Mouse (Mus musculus): ENCODE measurements around the gene Vps13a. TPM values are rescaled to one million over a fixed set of nuclear protein-coding genes. Genes with fewer than 3 reads are reported as not detected.

Gene Vps13a
- polyA plus RNA-seq, 1 experiment from 2014 or later: 7.4 TPM

Other genes starting within 250 kb of the Vps13a start
- gene Foxb2, start 92.9 kb upstream of the Vps13a start, polyA plus RNA-seq (2014; fragmentation: Nextera tagmentation; extraction: Ambion mirVana): not detected in 2 replicates
- 1.5 and 1.9 TPM in 2 replicates for gene Prune2, start 175.2 kb upstream of the Vps13a start, polyA plus RNA-seq (2014; fragmentation: Nextera tagmentation; extraction: Ambion mirVana)

All from embryonic facial prominence, embryonic 11.5 days (tissue).